Mouse (Mus musculus) intestine, embryonic 16.5 days (tissue): ENCODE measurements at regions not wholly inside any gene's neighbourhood (a gene's known extent, or its start where the extent isn't known, plus 50 kb on each side); places are given as distances from the start of the nearest gene placed in this dataset.

Experiments used
- ATAC-seq: fragments of 200-750 bp; cut with Nextera tagmentation; 2 replicates; pipeline ENCODE4 v1.8.0; 2017; ENCODE audit warnings: moderate TSS enrichment, moderate library complexity
- H3K27ac ChIP-seq: fragments of 300-500 bp; sonication (generic); 2 replicates; pipeline ENCODE4 v1.5.1; 2014; ENCODE audit warnings: mild to moderate bottlenecking, low read length
- H3K27me3 ChIP-seq: fragments of 300-500 bp; sonication (generic); replicated peaks from 2 replicates; pipeline ENCODE4 v1.6.1; 2014; ENCODE audit warnings: low read length, control low read depth, mixed read lengths; ENCODE audit not compliant: control insufficient read depth, insufficient read depth
- H3K36me3 ChIP-seq: fragments of 300-500 bp; sonication (generic); 2 replicates; pipeline ENCODE4 v1.6.1; 2014; ENCODE audit warnings: low read length, control low read depth; ENCODE audit not compliant: control insufficient read depth, insufficient read depth
- H3K4me1 ChIP-seq: fragments of 300-500 bp; sonication (generic); 2 replicates; pipeline ENCODE4 v1.6.1; 2014; ENCODE audit warnings: low read length, control low read depth, mixed read lengths; ENCODE audit not compliant: control insufficient read depth, insufficient read depth
- H3K4me2 ChIP-seq: fragments of 300-500 bp; sonication (generic); 2 replicates; pipeline ENCODE4 v1.6.1; 2014; ENCODE audit warnings: low read depth, low read length, control low read depth
- H3K4me3 ChIP-seq: fragments of 300-500 bp; sonication (generic); 2 replicates; pipeline ENCODE4 v1.5.1; 2014; ENCODE audit warnings: mild to moderate bottlenecking, low read length
- H3K9ac ChIP-seq: fragments of 300-500 bp; sonication (generic); 2 replicates; pipeline ENCODE4 v1.6.1; 2014; ENCODE audit warnings: low read depth, low read length
- H3K9me3 ChIP-seq: fragments of 300-500 bp; sonication (generic); 2 replicates; pipeline ENCODE4 v1.6.1; 2016; ENCODE audit warnings: low read length, control low read depth; ENCODE audit not compliant: control insufficient read depth
- WGBS: fragments of 180-500 bp; shearing (Covaris S2); extraction: QIAGEN DNeasy Blood & Tissue Kit; methylation state at CpG from one replicate; pipeline ENCODE4 v1.1.7; 2014; 5-methylcytosine and 5-hydroxymethylcytosine counted together

- ATAC-seq = no peak
- 95% methylated on average over 12 of the region's 12 CpGs for WGBS
- Histone ChIP-seq H3K9me3 (no peaks in the 10 kb centered on the region), H3K9ac (no peak overlapping the region), H3K4me2 (no peak overlapping the region), H3K4me1 (peaks cover 2% of the 10 kb centered on the region; the same call in 1 of the 2 replicates), H3K27ac (no peak overlapping the region), H3K36me3 (no peaks in the 10 kb centered on the region), H3K4me3 (no peak overlapping the region), H3K27me3 (no peaks in the 10 kb centered on the region)
Measured at GRCm38 (mm10) chr6:100423636-100424035, 136.4 kb upstream of the Rybp start.

DNA sequence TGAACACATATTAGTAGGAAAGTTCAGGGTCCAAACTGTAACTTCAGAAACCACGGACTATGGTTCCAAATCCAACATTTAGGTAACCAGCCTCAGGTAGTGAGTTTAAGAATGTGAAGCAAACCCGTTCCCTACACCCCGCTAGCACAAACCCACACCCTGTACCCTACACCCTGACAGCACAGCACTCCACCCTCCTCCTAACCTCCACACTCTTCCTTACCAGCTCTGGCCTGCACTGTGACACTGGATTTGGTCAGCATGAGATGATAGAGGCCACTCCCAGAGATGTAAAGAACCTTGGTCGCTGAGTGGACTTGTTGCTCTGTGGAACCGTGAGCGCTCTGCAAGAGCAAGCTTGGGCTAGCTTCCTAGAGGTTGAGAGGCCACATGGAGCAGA, 135.3 kb upstream of the Rybp start:
- H3K9me3 ChIP-seq = no peaks in the 10 kb centered on the region
- no peak overlapping the region for H3K4me2 ChIP-seq
- H3K27ac ChIP-seq = no peak overlapping the region
- H3K27me3 ChIP-seq = no peaks in the 10 kb centered on the region
- 77% methylated on average over 6 of the region's 6 CpGs for WGBS
- no peaks in the 10 kb centered on the region for H3K36me3 ChIP-seq
- peaks cover 2% of the 10 kb centered on the region; the same call in 1 of the 2 replicates for H3K4me1 ChIP-seq
- no peak for ATAC-seq
- H3K9ac ChIP-seq = no peak overlapping the region
- no peak overlapping the region for H3K4me3 ChIP-seq

DNA sequence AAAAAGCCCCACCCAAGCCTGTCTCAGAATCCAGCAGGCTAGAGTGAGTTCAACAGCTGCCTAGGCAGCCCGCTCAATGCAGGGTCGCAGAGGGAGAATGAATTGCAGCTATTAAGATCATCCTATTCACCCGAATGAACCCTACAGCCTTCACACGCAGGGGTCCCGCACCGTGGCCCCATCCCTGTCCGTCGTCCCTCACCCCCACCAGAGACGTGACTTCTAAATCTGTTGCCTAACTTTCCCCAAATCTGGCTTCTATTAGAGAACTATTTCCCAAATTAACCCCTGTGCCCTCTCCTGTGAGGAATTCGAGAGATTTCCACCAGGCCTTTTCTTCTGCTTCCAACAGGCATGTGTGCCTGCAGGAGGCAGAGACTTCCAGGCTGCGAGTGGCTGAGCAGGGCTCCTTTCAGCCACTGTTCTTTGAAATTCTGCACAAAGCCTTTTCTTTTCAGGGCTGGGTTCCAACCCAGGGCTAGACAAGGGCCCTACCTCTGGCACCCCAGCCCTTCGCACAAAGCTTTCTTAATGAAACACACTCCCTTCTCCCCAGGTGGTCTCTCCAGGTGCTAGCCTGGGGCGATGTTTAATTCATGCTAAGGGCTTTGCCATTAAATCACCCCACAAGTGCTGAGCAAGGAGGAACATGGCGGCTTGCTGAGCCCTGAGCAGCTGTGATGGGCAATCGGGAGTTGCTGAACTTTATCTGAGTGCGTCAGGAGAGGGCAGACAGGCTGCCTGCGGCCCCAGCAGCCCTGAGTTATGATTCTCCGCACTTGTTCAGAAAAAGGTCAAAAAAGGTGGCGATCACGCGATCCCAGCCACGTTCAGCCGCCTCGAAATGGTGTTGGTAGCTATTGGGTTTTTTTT, 134.7 kb upstream of the Rybp start:
- no peak overlapping the region for H3K4me3 ChIP-seq
- ATAC-seq = no peak
- H3K36me3 ChIP-seq = no peaks in the 10 kb centered on the region
- peaks cover 2% of the 10 kb centered on the region; the same call in 1 of the 2 replicates for H3K4me1 ChIP-seq
- WGBS = 45% methylated on average over 24 of the region's 24 CpGs
- H3K27ac ChIP-seq = no peak overlapping the region
- H3K4me2 ChIP-seq = no peak overlapping the region
- no peaks in the 10 kb centered on the region for H3K9me3 ChIP-seq
- H3K27me3 ChIP-seq = no peaks in the 10 kb centered on the region
- no peak overlapping the region for H3K9ac ChIP-seq

DNA sequence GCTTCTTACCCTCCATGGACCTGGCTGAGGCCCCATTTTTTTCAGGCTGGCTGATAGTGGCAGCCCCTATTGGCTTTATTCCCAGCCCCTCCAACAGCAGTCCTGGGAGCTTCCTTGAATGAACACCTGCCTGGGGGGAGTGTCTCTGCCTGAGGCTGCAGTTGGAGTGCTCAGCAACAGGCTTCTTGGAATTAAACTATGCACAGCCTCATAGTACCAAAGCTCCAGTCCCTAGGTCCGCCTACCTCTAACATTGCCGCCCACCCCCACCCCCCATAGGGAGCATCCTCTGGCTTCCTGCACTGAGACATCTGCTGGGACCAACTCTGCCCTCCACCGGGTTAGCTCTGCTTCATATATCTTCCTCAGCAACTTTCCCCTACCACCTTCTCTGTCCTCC, 133.3 kb upstream of the Rybp start:
- WGBS = 66% methylated on average over 3 of the region's 3 CpGs
- no peak overlapping the region for H3K9ac ChIP-seq
- H3K4me3 ChIP-seq = no peak overlapping the region
- peaks cover 2% of the 10 kb centered on the region; the same call in 1 of the 2 replicates for H3K4me1 ChIP-seq
- no peak for ATAC-seq
- no peaks in the 10 kb centered on the region for H3K9me3 ChIP-seq
- no peaks in the 10 kb centered on the region for H3K36me3 ChIP-seq
- H3K4me2 ChIP-seq = no peak overlapping the region
- H3K27me3 ChIP-seq = no peaks in the 10 kb centered on the region
- no peak overlapping the region for H3K27ac ChIP-seq

DNA sequence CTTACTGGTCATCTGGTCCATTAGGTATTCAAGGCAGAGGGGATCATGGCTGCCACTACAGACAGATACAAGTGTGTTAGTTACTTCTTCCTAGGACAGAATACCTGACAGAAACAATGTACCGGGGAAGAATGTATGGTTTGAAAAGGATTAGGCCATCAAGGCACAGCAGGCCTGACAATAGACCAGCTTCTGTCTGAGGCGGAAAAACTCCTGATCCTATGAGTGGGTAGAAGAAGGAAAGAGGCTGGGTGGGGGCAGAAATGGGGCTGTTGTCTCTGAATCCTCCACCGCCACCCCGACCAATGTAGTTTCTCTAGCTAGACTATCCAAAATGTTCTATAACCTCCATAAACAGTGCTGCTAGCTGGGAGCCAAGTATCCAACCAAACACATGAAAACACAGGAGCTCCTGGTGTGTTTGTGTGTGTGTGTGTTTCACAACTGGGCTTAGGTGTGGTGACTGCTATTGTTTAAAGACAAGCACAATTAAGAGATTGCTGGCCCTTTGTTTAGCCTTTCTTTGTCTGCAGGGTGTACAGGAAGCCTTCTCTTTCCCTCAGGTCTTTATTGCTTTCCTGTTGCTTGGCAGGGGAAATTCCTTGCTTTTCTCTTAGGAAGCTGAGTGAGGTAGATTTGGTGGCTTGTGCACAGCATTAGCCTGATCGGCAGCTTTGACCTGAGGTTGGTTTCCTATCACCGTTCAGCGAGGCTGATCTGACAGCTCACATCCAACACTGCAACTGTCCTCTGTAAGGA, 132.7 kb upstream of the Rybp start:
- Histone ChIP-seq H3K4me3 (no peak overlapping the region), H3K27me3 (no peaks in the 10 kb centered on the region), H3K4me2 (no peak overlapping the region), H3K27ac (no peak overlapping the region), H3K36me3 (no peaks in the 10 kb centered on the region), H3K4me1 (peaks cover 2% of the 10 kb centered on the region; the same call in 1 of the 2 replicates), H3K9me3 (no peaks in the 10 kb centered on the region), H3K9ac (no peak overlapping the region)
- ATAC-seq = no peak
- 76% methylated on average over 7 of the region's 7 CpGs for WGBS

DNA sequence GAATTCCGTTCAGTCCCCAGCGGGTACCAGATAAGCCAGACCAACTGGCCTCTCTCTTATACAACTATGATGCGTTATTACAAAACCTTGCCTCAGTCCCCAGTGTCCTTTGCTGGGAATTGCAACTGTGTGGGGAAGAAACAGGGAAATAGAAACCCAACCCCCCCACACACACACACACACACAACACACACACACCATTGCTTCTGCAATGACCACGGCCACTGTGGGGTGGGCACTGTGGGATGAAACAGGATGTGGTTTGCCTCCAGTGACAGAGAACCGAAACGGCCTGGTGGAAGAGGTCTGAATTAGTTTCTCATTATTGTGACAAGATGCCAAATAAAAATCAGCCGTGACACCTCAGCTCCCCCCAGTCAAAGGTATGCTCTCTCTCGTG, 128.8 kb upstream of the Rybp start:
- H3K27me3 ChIP-seq = no peaks in the 10 kb centered on the region
- H3K9ac ChIP-seq = no peak overlapping the region
- no peak overlapping the region for H3K27ac ChIP-seq
- 71% methylated on average over 8 of the region's 8 CpGs for WGBS
- no peaks in the 10 kb centered on the region for H3K36me3 ChIP-seq
- no peaks in the 10 kb centered on the region for H3K4me1 ChIP-seq
- no peak overlapping the region for H3K4me2 ChIP-seq
- no peaks in the 10 kb centered on the region for H3K9me3 ChIP-seq
- H3K4me3 ChIP-seq = no peak overlapping the region
- no peak for ATAC-seq

DNA sequence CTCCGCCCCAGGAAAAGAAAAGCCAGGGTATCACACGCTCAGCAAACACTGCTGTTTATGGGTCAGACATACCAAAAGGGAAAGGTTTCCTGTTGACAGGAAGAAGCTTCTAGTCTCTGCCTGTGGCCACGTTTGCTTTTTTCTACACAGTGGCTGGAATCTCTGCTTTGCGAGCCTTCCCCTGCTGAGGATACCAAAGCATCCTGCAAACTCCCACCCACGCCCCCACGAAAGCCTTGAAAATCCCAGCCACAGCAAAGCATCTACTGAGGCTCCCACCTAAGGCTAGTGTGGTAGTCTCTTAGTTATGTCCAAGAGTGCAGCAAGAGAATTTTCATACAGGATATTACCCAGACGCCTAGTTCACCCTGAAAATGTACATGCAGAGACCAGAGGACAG, 128.2 kb upstream of the Rybp start:
- Histone ChIP-seq H3K4me2 (no peak overlapping the region), H3K36me3 (no peaks in the 10 kb centered on the region), H3K4me1 (no peaks in the 10 kb centered on the region), H3K27ac (no peak overlapping the region), H3K9me3 (no peaks in the 10 kb centered on the region), H3K27me3 (no peaks in the 10 kb centered on the region), H3K4me3 (no peak overlapping the region), H3K9ac (no peak overlapping the region)
- no peak for ATAC-seq
- WGBS = 39% methylated on average over 7 of the region's 7 CpGs

DNA sequence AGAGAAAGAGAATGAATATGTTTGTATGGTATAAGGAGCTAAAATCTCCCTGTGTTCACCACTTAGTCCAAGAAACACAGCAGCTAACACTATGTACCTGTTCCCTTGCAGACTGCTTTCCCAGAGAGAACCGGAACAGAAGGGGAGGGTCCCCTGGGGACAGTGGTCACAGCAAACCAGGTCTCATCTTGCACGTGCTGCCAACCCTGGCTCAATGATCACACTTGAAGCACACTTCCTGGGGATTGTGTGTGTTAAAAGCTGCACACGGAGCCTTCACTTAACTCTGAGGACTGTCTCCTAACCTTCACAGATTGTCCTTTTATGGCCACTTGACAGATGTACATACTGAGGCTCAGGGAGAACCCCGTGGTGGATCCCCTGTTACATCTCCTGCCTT, 127.6 kb upstream of the Rybp start:
- H3K4me2 ChIP-seq = no peak overlapping the region
- no peak overlapping the region for H3K9ac ChIP-seq
- no peaks in the 10 kb centered on the region for H3K4me1 ChIP-seq
- no peaks in the 10 kb centered on the region for H3K9me3 ChIP-seq
- ATAC-seq = no peak
- no peak overlapping the region for H3K27ac ChIP-seq
- no peak overlapping the region for H3K4me3 ChIP-seq
- no peaks in the 10 kb centered on the region for H3K27me3 ChIP-seq
- H3K36me3 ChIP-seq = no peaks in the 10 kb centered on the region
- WGBS = 67% methylated on average over 4 of the region's 4 CpGs

- no peaks in the 10 kb centered on the region for H3K36me3 ChIP-seq
- H3K4me3 ChIP-seq = no peak overlapping the region
- no peak overlapping the region for H3K4me2 ChIP-seq
- H3K4me1 ChIP-seq = no peaks in the 10 kb centered on the region
- H3K27me3 ChIP-seq = no peaks in the 10 kb centered on the region
- H3K9ac ChIP-seq = no peak overlapping the region
- 47% methylated on average over 5 of the region's 5 CpGs for WGBS
- no peaks in the 10 kb centered on the region for H3K9me3 ChIP-seq
- H3K27ac ChIP-seq = no peak overlapping the region
- no peak for ATAC-seq
Measured at GRCm38 (mm10) chr6:100412486-100412885, 125.2 kb upstream of the Rybp start.
